Mouse (Mus musculus): ENCODE data around the gene Elane. TPM values are rescaled to one million over a fixed set of nuclear protein-coding genes. Genes with fewer than 3 reads are reported as not detected.

The Elane gene
- polyA plus RNA-seq, 1 experiment, result not detected

DNA sequence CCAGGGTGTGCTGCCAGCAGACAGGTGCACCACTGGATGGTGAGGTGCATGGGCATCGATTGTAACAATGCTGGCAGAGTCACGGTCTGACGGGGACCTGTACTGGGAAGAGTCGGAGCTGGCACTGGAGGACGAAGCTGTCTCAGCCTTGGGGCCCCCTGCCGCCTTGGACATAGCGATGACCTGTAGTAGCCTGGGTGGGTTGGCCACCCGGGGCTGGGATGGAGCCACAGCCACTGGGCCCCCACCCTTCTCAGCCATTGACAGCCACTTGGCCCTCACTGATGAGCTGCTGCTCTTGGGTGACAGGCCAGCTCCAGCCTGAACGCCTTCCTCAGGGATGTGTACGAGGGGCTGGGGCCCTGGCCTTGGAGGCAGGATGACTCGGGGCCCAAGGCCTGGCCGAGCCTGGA lies 20.9 kb upstream of the Elane start:
- no peak for TF ChIP-seq CTCF (IDR thresholded peaks at IDR 0.05; ENCODE audit: low read depth, low read length)
- TF ChIP-seq EP300 (IDR thresholded peaks at IDR 0.05; ENCODE audit: insufficient read depth, low read depth, low read length), result no peak
- TF ChIP-seq POLR2A (IDR thresholded peaks at IDR 0.05; ENCODE audit: insufficient read depth, low read length), result no peak
- H3K27me3 ChIP-seq (ENCODE audit: control insufficient read depth, insufficient read depth, low read length, poor library complexity, severe bottlenecking), result no peaks in the 10 kb centered on the region
- no peak overlapping the region for H3K27ac ChIP-seq (ENCODE audit: insufficient read depth, low read length)
- no peak overlapping the region for H3K4me3 ChIP-seq (ENCODE audit: low read depth, low read length)
- H3K36me3 ChIP-seq (ENCODE audit: control insufficient read depth, insufficient read depth, low read length, poor library complexity, severe bottlenecking), result peaks cover 28% of the 10 kb centered on the region
- H3K9me3 ChIP-seq (replicated peaks; ENCODE audit: control insufficient read depth, insufficient read depth, low read length, poor library complexity, severe bottlenecking), result no peaks in the 10 kb centered on the region
- no peaks in the 10 kb centered on the region for H3K4me1 ChIP-seq (ENCODE audit: control insufficient read depth, insufficient read depth, low read length)
- no peak overlapping the region for H3K9ac ChIP-seq (ENCODE audit: low read depth, poor library complexity, severe bottlenecking)

DNA sequence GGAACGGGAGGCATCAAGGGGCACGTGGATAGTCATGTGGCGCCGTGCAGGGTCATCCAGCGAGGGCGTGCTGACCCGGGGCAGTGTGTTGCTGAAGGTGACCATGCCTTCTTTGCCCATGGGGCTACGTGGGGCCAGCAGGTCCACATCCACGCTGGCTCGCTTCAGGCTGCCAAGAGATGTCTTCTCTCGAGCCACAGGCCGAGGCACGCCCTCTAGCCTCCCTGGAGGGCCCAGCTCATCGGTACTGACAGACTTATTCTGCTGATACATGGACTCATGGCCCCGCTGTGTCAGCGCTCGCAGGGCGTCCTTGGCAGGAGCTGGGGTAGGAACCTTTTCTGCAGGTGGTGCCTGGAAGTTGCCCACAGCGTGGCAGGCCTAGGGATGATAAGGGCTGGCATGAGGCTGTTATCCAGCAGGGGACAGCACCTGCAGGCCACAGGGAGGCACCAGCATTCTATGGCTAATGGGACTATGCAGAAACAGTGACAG lies 20.2 kb upstream of the Elane start:
- Histone ChIP-seq H3K27me3 (ENCODE audit: control insufficient read depth, insufficient read depth, low read length, poor library complexity, severe bottlenecking) (no peaks in the 10 kb centered on the region), H3K27ac (ENCODE audit: insufficient read depth, low read length) (no peak overlapping the region), H3K4me1 (ENCODE audit: control insufficient read depth, insufficient read depth, low read length) (no peaks in the 10 kb centered on the region), H3K9ac (ENCODE audit: low read depth, poor library complexity, severe bottlenecking) (no peak overlapping the region), H3K4me3 (ENCODE audit: low read depth, low read length) (no peak overlapping the region), H3K36me3 (ENCODE audit: control insufficient read depth, insufficient read depth, low read length, poor library complexity, severe bottlenecking) (peaks cover 22% of the 10 kb centered on the region), H3K9me3 (replicated peaks; ENCODE audit: control insufficient read depth, insufficient read depth, low read length, poor library complexity, severe bottlenecking) (no peaks in the 10 kb centered on the region)
- TF ChIP-seq EP300 (IDR thresholded peaks at IDR 0.05; ENCODE audit: insufficient read depth, low read depth, low read length), result no peak
- TF ChIP-seq CTCF (IDR thresholded peaks at IDR 0.05; ENCODE audit: low read depth, low read length), result peak; percentile 30

GRCm38 (mm10) chr10:79866601-79867000 lies 19.4 kb upstream of the Elane start:
- Histone ChIP-seq H3K27me3 (ENCODE audit: control insufficient read depth, insufficient read depth, low read length, poor library complexity, severe bottlenecking) (no peaks in the 10 kb centered on the region), H3K4me3 (ENCODE audit: low read depth, low read length) (no peak overlapping the region), H3K9me3 (replicated peaks; ENCODE audit: control insufficient read depth, insufficient read depth, low read length, poor library complexity, severe bottlenecking) (no peaks in the 10 kb centered on the region), H3K9ac (ENCODE audit: low read depth, poor library complexity, severe bottlenecking) (no peak overlapping the region), H3K27ac (ENCODE audit: insufficient read depth, low read length) (no peak overlapping the region), H3K36me3 (ENCODE audit: control insufficient read depth, insufficient read depth, low read length, poor library complexity, severe bottlenecking) (peaks cover 16% of the 10 kb centered on the region), H3K4me1 (ENCODE audit: control insufficient read depth, insufficient read depth, low read length) (no peaks in the 10 kb centered on the region)
- no peak for TF ChIP-seq EP300 (IDR thresholded peaks at IDR 0.05; ENCODE audit: insufficient read depth, low read depth, low read length)
- TF ChIP-seq CTCF (IDR thresholded peaks at IDR 0.05; ENCODE audit: low read depth, low read length), result no peak
- no peak for TF ChIP-seq POLR2A (IDR thresholded peaks at IDR 0.05; ENCODE audit: insufficient read depth, low read length)

- H3K4me3 ChIP-seq (ENCODE audit: low read depth, low read length), result no peak overlapping the region
- H3K9me3 ChIP-seq (replicated peaks; ENCODE audit: control insufficient read depth, insufficient read depth, low read length, poor library complexity, severe bottlenecking), result no peaks in the 10 kb centered on the region
- TF ChIP-seq EP300 (IDR thresholded peaks at IDR 0.05; ENCODE audit: insufficient read depth, low read depth, low read length), result no peak
- TF ChIP-seq CTCF (IDR thresholded peaks at IDR 0.05; ENCODE audit: low read depth, low read length), result no peak
- TF ChIP-seq POLR2A (IDR thresholded peaks at IDR 0.05; ENCODE audit: insufficient read depth, low read length), result no peak
- no peak overlapping the region for H3K27ac ChIP-seq (ENCODE audit: insufficient read depth, low read length)
- H3K27me3 ChIP-seq (ENCODE audit: control insufficient read depth, insufficient read depth, low read length, poor library complexity, severe bottlenecking), result no peaks in the 10 kb centered on the region
- no peak overlapping the region for H3K9ac ChIP-seq (ENCODE audit: low read depth, poor library complexity, severe bottlenecking)
- peaks cover 2% of the 10 kb centered on the region for H3K4me1 ChIP-seq (ENCODE audit: control insufficient read depth, insufficient read depth, low read length)
- no peaks in the 10 kb centered on the region for H3K36me3 ChIP-seq (ENCODE audit: control insufficient read depth, insufficient read depth, low read length, poor library complexity, severe bottlenecking)
These were observed 14.2 kb upstream of the Elane start for GRCm38 (mm10) chr10:79871845-79872244.

- Histone ChIP-seq H3K27ac (ENCODE audit: insufficient read depth, low read length) (no peak overlapping the region), H3K27me3 (ENCODE audit: control insufficient read depth, insufficient read depth, low read length, poor library complexity, severe bottlenecking) (no peaks in the 10 kb centered on the region), H3K9me3 (replicated peaks; ENCODE audit: control insufficient read depth, insufficient read depth, low read length, poor library complexity, severe bottlenecking) (no peaks in the 10 kb centered on the region), H3K4me1 (ENCODE audit: control insufficient read depth, insufficient read depth, low read length) (peaks cover 2% of the 10 kb centered on the region), H3K4me3 (ENCODE audit: low read depth, low read length) (no peak overlapping the region), H3K9ac (ENCODE audit: low read depth, poor library complexity, severe bottlenecking) (no peak overlapping the region), H3K36me3 (ENCODE audit: control insufficient read depth, insufficient read depth, low read length, poor library complexity, severe bottlenecking) (no peaks in the 10 kb centered on the region)
- no peak for TF ChIP-seq CTCF (IDR thresholded peaks at IDR 0.05; ENCODE audit: low read depth, low read length)
- TF ChIP-seq POLR2A (IDR thresholded peaks at IDR 0.05; ENCODE audit: insufficient read depth, low read length), result no peak
- TF ChIP-seq EP300 (IDR thresholded peaks at IDR 0.05; ENCODE audit: insufficient read depth, low read depth, low read length), result no peak
These were observed 13.2 kb upstream of the Elane start for GRCm38 (mm10) chr10:79872862-79873261.

DNA sequence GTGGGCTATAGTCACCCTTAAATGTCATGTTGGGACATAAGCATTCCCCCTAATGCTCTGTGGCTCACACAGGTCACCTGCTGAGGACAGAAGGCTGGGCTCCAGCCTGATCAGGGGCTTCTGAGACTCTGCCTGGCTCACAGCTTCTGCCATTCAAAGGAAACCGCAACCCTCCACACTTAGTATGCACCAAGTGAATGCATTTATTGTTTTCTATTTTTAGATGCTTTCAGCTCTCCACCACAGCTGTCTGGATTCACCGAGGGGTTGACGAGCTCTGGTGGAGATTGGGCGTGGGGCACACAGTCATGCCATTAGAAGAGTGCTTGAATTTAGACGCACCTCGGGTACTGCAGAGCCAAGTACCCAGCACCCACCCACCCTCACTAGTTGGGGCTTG lies 12.7 kb upstream of the Elane start:
- Histone ChIP-seq H3K27me3 (ENCODE audit: control insufficient read depth, insufficient read depth, low read length, poor library complexity, severe bottlenecking) (no peaks in the 10 kb centered on the region), H3K4me3 (ENCODE audit: low read depth, low read length) (no peak overlapping the region), H3K4me1 (ENCODE audit: control insufficient read depth, insufficient read depth, low read length) (peaks cover 2% of the 10 kb centered on the region), H3K36me3 (ENCODE audit: control insufficient read depth, insufficient read depth, low read length, poor library complexity, severe bottlenecking) (no peaks in the 10 kb centered on the region), H3K27ac (ENCODE audit: insufficient read depth, low read length) (no peak overlapping the region), H3K9me3 (replicated peaks; ENCODE audit: control insufficient read depth, insufficient read depth, low read length, poor library complexity, severe bottlenecking) (no peaks in the 10 kb centered on the region), H3K9ac (ENCODE audit: low read depth, poor library complexity, severe bottlenecking) (0 out of 2 replicates have a peak overlapping the region, but pooled peaks have one; percentile 66)
- TF ChIP-seq CTCF (IDR thresholded peaks at IDR 0.05; ENCODE audit: low read depth, low read length) (no peak), EP300 (IDR thresholded peaks at IDR 0.05; ENCODE audit: insufficient read depth, low read depth, low read length) (no peak), POLR2A (IDR thresholded peaks at IDR 0.05; ENCODE audit: insufficient read depth, low read length) (no peak)

Data from ES-Bruce4 (cell line).